Mouse (Mus musculus) yolk sac, embryonic 10.5 days (tissue): ENCODE data around the gene Gm6882.
"Not testable (repeated sequence)": the region's sequence is repeated elsewhere in the genome, so short reads cannot be mapped to it uniquely, and the experiment has no call there.

ENCODE experiments used
- DNase-seq: peaks from one replicate; pipeline ENCODE4 v3.0.0-alpha.2; 2017; ENCODE audit warnings: low spot score

Gene Gm6882

DNA sequence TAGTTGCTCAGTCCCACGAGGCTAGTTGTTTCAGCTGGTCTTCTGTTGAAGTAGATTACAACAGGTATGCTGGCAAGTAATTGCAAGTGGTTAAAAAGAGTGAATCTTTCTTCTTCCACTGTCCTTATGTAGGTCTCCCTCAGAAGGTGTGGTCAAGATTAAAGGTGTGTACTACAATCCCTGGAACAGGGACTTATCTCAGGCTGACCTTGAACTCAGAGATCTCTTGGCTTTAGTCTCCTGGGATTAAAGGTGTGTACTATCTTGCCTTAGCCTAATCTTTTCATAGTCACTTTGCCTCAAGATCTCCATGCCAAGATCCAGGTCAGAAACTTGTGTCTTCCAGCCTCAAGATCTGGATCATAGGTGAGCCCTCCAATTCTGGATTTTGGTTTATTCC lies at the start of gene Gm6882:
Gm6882 (minus strand) TSS at position 101 of the 400 bp plus-strand sequence.
- DNase-seq, result not testable (repeated sequence)
